In genomic region chr4:133083991-133084861, GRCm38 (mm10) we compare ENCODE assay signal across 8 mouse cellular contexts. TPM values are rescaled to one million over a fixed set of nuclear protein-coding genes. Genes with fewer than 3 reads are reported as not detected.
DNase-seq lines count a peak whose midpoint lies in the region; ATAC-seq and TF ChIP-seq lines count a peak whose summit lies in the region.

No protein-coding gene starts in this region.

- peak; percentile 58 to 60 for DNase-seq in left cerebral cortex, postnatal 36 days (ENCODE audit: low spot score in 2 of 2)
- no peak for DNase-seq in left cerebral cortex, postnatal 25 days (ENCODE audit: low spot score in 2 of 2)
- peak; percentile 71 for DNase-seq in cerebellum, adult 8-10 months
- DNase-seq in heart, adult 11 months = peak; percentile 99
- DNase-seq in liver, postnatal 0 days = no peak
- DNase-seq in spleen, adult 18-20 months = no peak

- H3K27ac ChIP-seq in intestine, embryonic 15.5 days = peak overlapping the region; percentile 87
- H3K27ac ChIP-seq in liver, postnatal 0 days (ENCODE audit: low read depth) = no peak overlapping the region
- H3K27ac ChIP-seq in stomach, embryonic 15.5 days = peak overlapping the region; percentile 89

- intact Hi-C loops in left cerebral cortex, postnatal 36 days (cut with DNase I) = no loop called here
- intact Hi-C loops in left cerebral cortex, postnatal 25 days (cut with DNase I) = no loop called here

- H3K27me3 ChIP-seq in intestine, embryonic 15.5 days (replicated peaks) = no peaks in the 10 kb centered on the region
- H3K27me3 ChIP-seq in liver, postnatal 0 days (ENCODE audit: insufficient read depth, low read length) = 0 out of 2 replicates have a peak, but pooled peaks cover 6% of the 10 kb centered on the region
- no peaks in the 10 kb centered on the region for H3K27me3 ChIP-seq in stomach, embryonic 15.5 days (replicated peaks)

- peak overlapping the region; percentile 92 for H3K4me2 ChIP-seq in intestine, embryonic 15.5 days (replicated peaks)
- H3K4me2 ChIP-seq in liver, postnatal 0 days (ENCODE audit: low read depth, low read length) = peak overlapping the region; percentile 71; the same call in 1 of the 2 replicates
- H3K4me2 ChIP-seq in stomach, embryonic 15.5 days = peak overlapping the region; percentile 86

- H3K36me3 ChIP-seq in intestine, embryonic 15.5 days = no peaks in the 10 kb centered on the region
- H3K36me3 ChIP-seq in liver, postnatal 0 days (replicated peaks; ENCODE audit: insufficient read depth, low read length) = no peaks in the 10 kb centered on the region; the same call in 1 of the 2 replicates
- H3K36me3 ChIP-seq in stomach, embryonic 15.5 days = no peaks in the 10 kb centered on the region

- TF ChIP-seq CTCF in liver, postnatal 0 days (IDR thresholded peaks at IDR 0.05; ENCODE audit: low read depth) = no peak

- no peak for TF ChIP-seq EP300 in liver, postnatal 0 days (IDR thresholded peaks at IDR 0.05; ENCODE audit: low read depth)

- no peaks in the 10 kb centered on the region for H3K9me3 ChIP-seq in intestine, embryonic 15.5 days
- H3K9me3 ChIP-seq in liver, postnatal 0 days (ENCODE audit: low read length) = no peaks in the 10 kb centered on the region
- no peaks in the 10 kb centered on the region for H3K9me3 ChIP-seq in stomach, embryonic 15.5 days

- WGBS in intestine, embryonic 15.5 days = 9% methylated on average over 3 of the region's 3 CpGs
- 18% methylated on average over 3 of the region's 3 CpGs for WGBS in liver, postnatal 0 days (ENCODE audit: insufficient replicate concordance)
- WGBS in stomach, embryonic 15.5 days = 9% methylated on average over 3 of the region's 3 CpGs

- peak overlapping the region; percentile 50; the same call in 1 of the 2 replicates for H3K9ac ChIP-seq in intestine, embryonic 15.5 days
- no peak overlapping the region for H3K9ac ChIP-seq in liver, postnatal 0 days (replicated peaks)
- H3K9ac ChIP-seq in stomach, embryonic 15.5 days = no peak overlapping the region

- ATAC-seq in intestine, embryonic 15.5 days = peak; percentile 60
- peak; percentile 28; the same call in 1 of the 2 replicates for ATAC-seq in liver, postnatal 0 days
- ATAC-seq in stomach, embryonic 15.5 days (ENCODE audit: insufficient read depth, low FRiP score, low read depth) = peak; percentile 51

- H3K4me1 ChIP-seq in intestine, embryonic 15.5 days (replicated peaks) = peaks cover 52% of the 10 kb centered on the region
- peaks cover 37% of the 10 kb centered on the region for H3K4me1 ChIP-seq in liver, postnatal 0 days (ENCODE audit: insufficient read depth)
- H3K4me1 ChIP-seq in stomach, embryonic 15.5 days = peaks cover 55% of the 10 kb centered on the region

- 0 out of 2 replicates have a peak overlapping the region, but pooled peaks have one; percentile 42 for H3K4me3 ChIP-seq in intestine, embryonic 15.5 days (replicated peaks)
- no peak overlapping the region for H3K4me3 ChIP-seq in liver, postnatal 0 days (ENCODE audit: low read depth, low read length)
- peak overlapping the region; percentile 41; the same call in 1 of the 2 replicates for H3K4me3 ChIP-seq in stomach, embryonic 15.5 days (replicated peaks)

RNA-seq across cellular contexts. Expression of gene Wasf2, which starts 46.1 kb away (rescaled TPM):
- total RNA-seq in left cerebral cortex, postnatal 36 days (2021) = 10 to 100 TPM; 21.5 to 30.3 TPM
- 10 to 100 TPM; 27.6 to 32.9 TPM for total RNA-seq in left cerebral cortex, postnatal 25 days (2021)
- 92.5 and 115 TPM in 2 replicates for polyA plus RNA-seq in intestine, embryonic 15.5 days (2015; fragmentation: Nextera tagmentation; extraction: Ambion mirVana)
- polyA plus RNA-seq in liver, postnatal 0 days (2015; fragmentation: Nextera tagmentation; extraction: Ambion mirVana) = 35.8 and 43.1 TPM in 2 replicates
- 109 TPM in 2 replicates for polyA plus RNA-seq in stomach, embryonic 15.5 days (2015; fragmentation: Nextera tagmentation; extraction: Ambion mirVana)

Comparison
In these comparisons a context has a peak if more than half of its experiments do, and no peak if none do; other contexts are left out.
1. DNase-seq: peak in left cerebral cortex, postnatal 36 days (2 of 2), cerebellum, adult 8-10 months (single experiment) and heart, adult 11 months (single experiment); none in left cerebral cortex, postnatal 25 days (0 of 2), liver, postnatal 0 days (single experiment) and spleen, adult 18-20 months (0 of 2).
2. Peak in every context shown above with its lines, with median percentiles within 50 percentile points of each other: ATAC-seq and H3K4me2 ChIP-seq.